Mouse (Mus musculus) MEL (cell line): ENCODE results near the gene Hadha.

Source experiments
- BHLHE40 ChIP-seq: IDR thresholded peaks from 2 replicates; pipeline ENCODE4 v1.6.1; 2012; ENCODE audit warnings: low read depth, mild to moderate bottlenecking, inconsistent platforms, low read length, improper control_type of control experiment, borderline replicate concordance
- CTCF ChIP-seq, 3 experiments: IDR thresholded peaks in 2 of 3; conservative IDR thresholded peaks in 1 of 3; 2 replicates each; pipeline ENCODE4 v1.5.1; 2011 to 2012; ENCODE audit warnings: low read length in 3 of 3, low read depth in 2 of 3, mild to moderate bottlenecking in 2 of 3, improper control_type of control experiment in 1 of 3, inconsistent platforms in 1 of 3, mixed read lengths in 1 of 3, moderate library complexity in 1 of 3; ENCODE audit not compliant: control insufficient read depth in 1 of 3, insufficient read depth in 1 of 3, poor library complexity in 1 of 3, severe bottlenecking in 1 of 3
- EP300 ChIP-seq, 2 experiments: IDR thresholded peaks; 2 replicates each; pipeline ENCODE4 v1.6.1; 2011; ENCODE audit warnings: improper control_type of control experiment in 2 of 2, low read length in 2 of 2, low read depth in 1 of 2, mild to moderate bottlenecking in 1 of 2
- KAT2A ChIP-seq: conservative IDR thresholded peaks from 2 replicates; pipeline ENCODE4 v1.6.1; 2012; ENCODE audit warnings: low read depth, low read length, improper control_type of control experiment, inconsistent platforms
- MAX ChIP-seq: IDR thresholded peaks from 2 replicates; pipeline ENCODE4 v1.6.1; 2011; ENCODE audit warnings: low read length, improper control_type of control experiment
- POLR2A ChIP-seq, 2 experiments: IDR thresholded peaks; 2 replicates each; pipeline ENCODE4 v1.6.1; 2011 to 2012; ENCODE audit warnings: low read length in 2 of 2, mild to moderate bottlenecking in 2 of 2, control low read depth in 1 of 2, improper control_type of control experiment in 1 of 2, low read depth in 1 of 2, moderate library complexity in 1 of 2; ENCODE audit not compliant: control insufficient read depth in 1 of 2, insufficient read depth in 1 of 2, poor library complexity in 1 of 2
- RAD21 ChIP-seq: IDR thresholded peaks from 2 replicates; pipeline ENCODE4 v1.6.1; 2011; ENCODE audit warnings: mild to moderate bottlenecking, low read depth, low read length, improper control_type of control experiment
- ZC3H11A ChIP-seq: IDR thresholded peaks from 2 replicates; pipeline ENCODE4 v1.6.1; 2012; ENCODE audit warnings: low read depth, mild to moderate bottlenecking, inconsistent platforms, low read length, improper control_type of control experiment

DNA sequence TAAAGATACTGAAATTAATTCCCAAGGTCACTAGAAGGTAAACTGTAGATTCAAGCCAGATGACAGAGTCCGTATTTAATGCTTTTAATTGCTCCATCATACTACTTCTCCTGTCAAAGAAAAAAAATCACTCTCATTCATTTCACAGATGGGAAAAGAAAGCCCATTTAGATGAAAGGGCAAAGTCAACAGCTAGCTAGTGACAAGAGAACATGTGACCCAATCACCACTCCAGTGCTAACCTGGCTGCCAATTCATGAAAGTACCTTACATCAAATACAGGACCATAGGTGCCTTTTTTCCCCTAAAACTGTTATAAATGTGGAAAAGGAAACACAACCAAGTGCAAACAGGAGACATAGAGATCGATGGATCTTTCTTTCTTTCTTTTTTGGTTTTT lies 1.7 kb downstream of the Hadha start:
- TF ChIP-seq ZC3H11A (no peak), POLR2A (IDR thresholded peaks at IDR 0.05; ENCODE audit: control insufficient read depth in 1 of 2, insufficient read depth in 1 of 2, low read depth in 1 of 2, low read length in 2 of 2, poor library complexity in 1 of 2) (no peak), RAD21 (no peak), MAX (no peak), CTCF (IDR thresholded peaks at IDR 0.05 in 2 of 3, conservative IDR thresholded peaks at IDR 0.05 in 1 of 3; ENCODE audit: control insufficient read depth in 1 of 3, insufficient read depth in 1 of 3, low read depth in 2 of 3, low read length in 3 of 3, poor library complexity in 1 of 3, severe bottlenecking in 1 of 3) (no peak), BHLHE40 (no peak), EP300 (IDR thresholded peaks at IDR 0.05; ENCODE audit: low read depth in 1 of 2, low read length in 2 of 2) (no peak), KAT2A (no peak)
